Mouse (Mus musculus) brain, embryonic 14.5 days (tissue): ENCODE data around the gene Utp14b.

Experiments
- CTCF ChIP-seq: fragments of 200-500 bp; IDR thresholded peaks from 2 replicates; pipeline ENCODE4 v1.5.1; 2012; ENCODE audit warnings: inconsistent platforms, mild to moderate bottlenecking, moderate library complexity, borderline replicate concordance; ENCODE audit not compliant: insufficient read depth, insufficient read length; ENCODE audit errors: extremely low read depth
- POLR2A ChIP-seq: fragments of 200-500 bp; IDR thresholded peaks from 2 replicates; pipeline ENCODE4 v1.6.1; 2012; ENCODE audit warnings: mild to moderate bottlenecking, inconsistent platforms, borderline replicate concordance; ENCODE audit not compliant: poor library complexity, insufficient read depth, insufficient read length, severe bottlenecking; ENCODE audit errors: extremely low read depth

- no peak for TF ChIP-seq CTCF
- no peak for TF ChIP-seq POLR2A
These were observed 36.8 kb downstream of the Utp14b start for GRCm38 (mm10) chr1:78694503-78695258.
